Mouse (Mus musculus) MEL (cell line): Measurements from ENCODE around the gene Mrpl43. TPM values are rescaled to one million over a fixed set of nuclear protein-coding genes. Genes with fewer than 3 reads are reported as not detected.

Source experiments
- DNase-seq: peaks from one replicate; pipeline ENCODE4 v3.0.0; 2011; ENCODE audit warnings: low read depth, low spot score
- H3K27ac ChIP-seq: 2 replicates; pipeline ENCODE4 v1.5.1; 2012; ENCODE audit warnings: low read depth, mild to moderate bottlenecking, control low read depth, low read length, moderate library complexity; ENCODE audit not compliant: control insufficient read depth
- H3K27me3 ChIP-seq, 2 experiments: fragments of 150-350 bp in 1 of 2; sonication (generic) in 1 of 2; 2 replicates each; pipeline ENCODE4 v1.6.1; 2012; ENCODE audit warnings: low read length in 2 of 2, mild to moderate bottlenecking in 2 of 2, improper control_type of control experiment in 1 of 2, moderate library complexity in 1 of 2; ENCODE audit not compliant: insufficient read depth in 2 of 2, control insufficient read depth in 1 of 2
- H3K36me3 ChIP-seq, 2 experiments: 2 replicates each; pipeline ENCODE4 v1.6.1; 2012 to 2014; ENCODE audit warnings: low read length in 2 of 2, improper control_type of control experiment in 1 of 2, inconsistent platforms in 1 of 2, mild to moderate bottlenecking in 1 of 2; ENCODE audit not compliant: insufficient read depth in 2 of 2, control insufficient read depth in 1 of 2
- H3K4me1 ChIP-seq, 2 experiments: fragments of 150-350 bp in 1 of 2; sonication (generic) in 1 of 2; 2 replicates each; pipeline ENCODE4 v1.6.1; 2012; ENCODE audit warnings: low read length in 2 of 2, improper control_type of control experiment in 1 of 2, mild to moderate bottlenecking in 1 of 2; ENCODE audit not compliant: insufficient read depth in 2 of 2, control insufficient read depth in 1 of 2
- H3K4me3 ChIP-seq, 2 experiments: fragments of 150-350 bp in 1 of 2; sonication (generic) in 1 of 2; 2 replicates each; pipeline ENCODE4 v1.5.1; 2012; ENCODE audit warnings: low read depth in 2 of 2, low read length in 2 of 2, mild to moderate bottlenecking in 2 of 2, moderate library complexity in 2 of 2, control low read depth in 1 of 2, improper control_type of control experiment in 1 of 2; ENCODE audit not compliant: control insufficient read depth in 1 of 2, insufficient read depth in 1 of 2
- H3K79me2 ChIP-seq: 2 replicates; pipeline ENCODE4 v1.6.1; 2012; ENCODE audit warnings: mild to moderate bottlenecking, low read length, moderate library complexity; ENCODE audit not compliant: control insufficient read depth, poor library complexity, insufficient read depth
- H3K9ac ChIP-seq: 2 replicates; pipeline ENCODE4 v1.6.1; 2012; ENCODE audit warnings: low read depth, mild to moderate bottlenecking, control low read depth, low read length, moderate library complexity; ENCODE audit not compliant: control insufficient read depth, poor library complexity, severe bottlenecking
- H3K9me3 ChIP-seq: fragments of 150-350 bp; sonication (generic); replicated peaks from 2 replicates; pipeline ENCODE4 v1.6.1; 2012; ENCODE audit warnings: mild to moderate bottlenecking, low read length, improper control_type of control experiment, moderate library complexity; ENCODE audit not compliant: insufficient read depth
- E2F4 ChIP-seq: IDR thresholded peaks from 2 replicates; pipeline ENCODE4 v1.6.1; 2011; ENCODE audit warnings: low read depth, low read length, improper control_type of control experiment, borderline replicate concordance
- ELF1 ChIP-seq: IDR thresholded peaks from 2 replicates; pipeline ENCODE4 v1.6.1; 2014; ENCODE audit warnings: low read depth, mild to moderate bottlenecking, inconsistent platforms, low read length, improper control_type of control experiment, moderate library complexity
- EP300 ChIP-seq, 2 experiments: IDR thresholded peaks; 2 replicates each; pipeline ENCODE4 v1.6.1; 2011; ENCODE audit warnings: improper control_type of control experiment in 2 of 2, low read length in 2 of 2, low read depth in 1 of 2, mild to moderate bottlenecking in 1 of 2
- GABPA ChIP-seq: IDR thresholded peaks from 2 replicates; pipeline ENCODE4 v1.6.1; 2012; ENCODE audit warnings: low read depth, mild to moderate bottlenecking, inconsistent platforms, low read length, improper control_type of control experiment, moderate library complexity
- HCFC1 ChIP-seq: IDR thresholded peaks from 2 replicates; pipeline ENCODE4 v1.6.1; 2012; ENCODE audit warnings: low read depth, mild to moderate bottlenecking, inconsistent platforms, low read length, improper control_type of control experiment, moderate library complexity
- MEF2A ChIP-seq: IDR thresholded peaks from 2 replicates; pipeline ENCODE4 v1.6.1; 2014; ENCODE audit warnings: low read depth, mild to moderate bottlenecking, inconsistent platforms, low read length, improper control_type of control experiment; ENCODE audit not compliant: poor library complexity, insufficient replicate concordance, severe bottlenecking; ENCODE audit errors: extremely low read depth
- POLR2AphosphoS2 ChIP-seq: IDR thresholded peaks from 2 replicates; pipeline ENCODE4 v1.6.1; 2011; ENCODE audit warnings: low read length, improper control_type of control experiment
- POLR2AphosphoS5 ChIP-seq: IDR thresholded peaks from 2 replicates; pipeline ENCODE4 v1.6.1; 2012; ENCODE audit warnings: low read depth, borderline replicate concordance, mild to moderate bottlenecking, inconsistent platforms, low read length, moderate library complexity, mixed read lengths
- TAL1 ChIP-seq: IDR thresholded peaks from 2 replicates; pipeline ENCODE4 v1.6.1; 2012; ENCODE audit warnings: mild to moderate bottlenecking, inconsistent platforms, low read length, moderate library complexity, mixed read lengths
- TCF12 ChIP-seq: IDR thresholded peaks from 2 replicates; pipeline ENCODE4 v1.6.1; 2014; ENCODE audit warnings: low read depth, mild to moderate bottlenecking, inconsistent platforms, low read length, improper control_type of control experiment, moderate library complexity
- USF1 ChIP-seq: IDR thresholded peaks from 2 replicates; pipeline ENCODE4 v1.6.1; 2014; ENCODE audit warnings: low read depth, mild to moderate bottlenecking, inconsistent platforms, low read length, improper control_type of control experiment, moderate library complexity
- USF2 ChIP-seq, 2 experiments: IDR thresholded peaks; 2 replicates each; pipeline ENCODE4 v1.6.1; 2011 to 2012; ENCODE audit warnings: improper control_type of control experiment in 2 of 2, low read length in 2 of 2, borderline replicate concordance in 1 of 2, inconsistent platforms in 1 of 2, low read depth in 1 of 2, mild to moderate bottlenecking in 1 of 2; ENCODE audit not compliant: insufficient read depth in 1 of 2
- ZC3H11A ChIP-seq: IDR thresholded peaks from 2 replicates; pipeline ENCODE4 v1.6.1; 2012; ENCODE audit warnings: low read depth, mild to moderate bottlenecking, inconsistent platforms, low read length, improper control_type of control experiment
- ZKSCAN1 ChIP-seq: IDR thresholded peaks from 2 replicates; pipeline ENCODE4 v1.6.1; 2012; ENCODE audit warnings: low read depth, mild to moderate bottlenecking, inconsistent platforms, low read length, improper control_type of control experiment, moderate library complexity
- ZMIZ1 ChIP-seq: IDR thresholded peaks from 2 replicates; pipeline ENCODE4 v1.6.1; 2012; ENCODE audit warnings: low read depth, mild to moderate bottlenecking, inconsistent platforms, low read length, improper control_type of control experiment, moderate library complexity
- polyA plus RNA-seq, 2 experiments: library from polyadenylated mRNA; stranded (reverse) in 1 of 2; unstranded in 1 of 2; fragments of >175 nt in 1 of 2; fragments of >200 nt in 1 of 2; gene quantifications; 2 replicates each; pipeline versions ENCODE4 v1.2.1 to v1.2.4; 2012; ENCODE audit warnings: low replicate concordance in 2 of 2, low read depth in 1 of 2; ENCODE audit not compliant: insufficient read length in 2 of 2, insufficient read depth in 1 of 2, missing spikeins in 1 of 2
- total RNA-seq: library from RNA; depleted of rRNA; stranded (reverse); fragments of 300-350 nt; gene quantifications from 2 replicates; pipeline ENCODE4 v1.2.3, GENCODE M21; 2012

Gene Mrpl43
- total and polyA plus RNA-seq, 3 experiments = 136 to 145 TPM; not detected in 1

- no peak for DNase-seq
- no peak overlapping the region for H3K4me3 ChIP-seq
- peaks cover 0 to 4% of the 10 kb centered on the region in 2 experiments; a peak in 2 of 4 replicates for H3K4me1 ChIP-seq
Observed at GRCm38 (mm10) chr19:45020348-45020747, 14.1 kb upstream of the Mrpl43 start.

GRCm38 (mm10) chr19:45018351-45018831 is 12.1 kb upstream of the Mrpl43 start:
- Histone ChIP-seq H3K9ac (no peak overlapping the region), H3K79me2 (no peaks in the 10 kb centered on the region; the same call in 1 of the 2 replicates), H3K27me3 (no peaks in the 10 kb centered on the region), H3K4me1 (peaks cover 6 to 12% of the 10 kb centered on the region in 2 experiments), H3K36me3 (peaks cover 0 to 7% of the 10 kb centered on the region in 2 experiments; a peak in 2 of 4 replicates), H3K9me3 (no peaks in the 10 kb centered on the region), H3K4me3 (no peak overlapping the region), H3K27ac (no peak overlapping the region)
- TF ChIP-seq POLR2AphosphoS5 (no peak), HCFC1 (no peak), TCF12 (no peak), E2F4 (no peak), USF1 (no peak), ZC3H11A (no peak)
- DNase-seq = no peak

More at GRCm38 (mm10) chr19:45020348-45020747, 14.1 kb upstream of the Mrpl43 start:
- no peaks in the 10 kb centered on the region for H3K9me3 ChIP-seq
- H3K27me3 ChIP-seq = no peaks in the 10 kb centered on the region
- H3K79me2 ChIP-seq = no peaks in the 10 kb centered on the region; the same call in 1 of the 2 replicates
- TF ChIP-seq EP300 (IDR thresholded peaks at IDR 0.05; ENCODE audit: low read depth in 1 of 2, low read length in 2 of 2) (no peak), USF1 (no peak), E2F4 (no peak), MEF2A (no peak), TCF12 (no peak), USF2 (IDR thresholded peaks at IDR 0.05; ENCODE audit: borderline replicate concordance in 1 of 2, insufficient read depth in 1 of 2, low read depth in 1 of 2, low read length in 2 of 2) (no peak), TAL1 (no peak), POLR2AphosphoS2 (no peak), ZMIZ1 (no peak), ELF1 (no peak), GABPA (no peak), ZKSCAN1 (no peak)
- no peak overlapping the region for H3K27ac ChIP-seq
- no peaks in the 10 kb centered on the region for H3K36me3 ChIP-seq
- no peak overlapping the region for H3K9ac ChIP-seq
